Mouse (Mus musculus) kidney, adult 18-20 months (tissue): ENCODE results near the gene Nacad.

ENCODE experiments used
- DNase-seq: peaks from one replicate; pipeline ENCODE4 v3.0.0; 2021

The Nacad gene

GRCm38 (mm10) chr11:6579361-6579760 is 26.5 kb downstream of the Nacad start:
- no peak for DNase-seq

- DNase-seq = no peak
Measured at GRCm38 (mm10) chr11:6576151-6576550, 29.7 kb downstream of the Nacad start.

- no peak for DNase-seq
Measured at GRCm38 (mm10) chr11:6569410-6569777, 36.5 kb downstream of the Nacad start.

GRCm38 (mm10) chr11:6568584-6569409 is 37.1 kb downstream of the Nacad start:
- DNase-seq = no peak

- no peak for DNase-seq
Measured at GRCm38 (mm10) chr11:6567951-6568350, 37.9 kb downstream of the Nacad start.

GRCm38 (mm10) chr11:6566496-6566895 is 39.4 kb downstream of the Nacad start:
- no peak for DNase-seq

- DNase-seq = no peak
Measured at GRCm38 (mm10) chr11:6563201-6563600, 42.7 kb downstream of the Nacad start.

GRCm38 (mm10) chr11:6562359-6562758 is 43.5 kb downstream of the Nacad start:
- DNase-seq = no peak

GRCm38 (mm10) chr11:6561474-6561873 is 44.4 kb downstream of the Nacad start:
- no peak for DNase-seq

GRCm38 (mm10) chr11:6560655-6561360 is 45.0 kb downstream of the Nacad start:
- DNase-seq = no peak

GRCm38 (mm10) chr11:6559996-6560395 is 45.9 kb downstream of the Nacad start:
- no peak for DNase-seq

GRCm38 (mm10) chr11:6558234-6558633 is 47.6 kb downstream of the Nacad start:
- DNase-seq = no peak

- no peak for DNase-seq
Measured at GRCm38 (mm10) chr11:6550201-6550600, 55.7 kb downstream of the Nacad start.

- DNase-seq = no peak
Measured at GRCm38 (mm10) chr11:6549770-6550169, 56.1 kb downstream of the Nacad start.
